Comparison of ENCODE assay signal across 7 mouse cellular contexts in genomic region chr6:40689180-40689579, GRCm38 (mm10).
DNase-seq lines count a peak whose midpoint lies in the region; ATAC-seq and TF ChIP-seq lines count a peak whose summit lies in the region.

No protein-coding gene starts in this region.

- H3K36me3 ChIP-seq in hindbrain, embryonic 11.5 days (ENCODE audit: control insufficient read depth, insufficient read depth, low read length) = no peaks in the 10 kb centered on the region

- no peak overlapping the region for H3K27ac ChIP-seq in cortical plate, adult 2 months (ENCODE audit: insufficient read depth, low read length)
- no peak overlapping the region for H3K27ac ChIP-seq in hindbrain, embryonic 11.5 days (ENCODE audit: low read depth, low read length)
- no peak overlapping the region for H3K27ac ChIP-seq in layer of hippocampus, adult 2 months

- ATAC-seq in hindbrain, embryonic 11.5 days (ENCODE audit: low FRiP score) = peak; percentile 56; the same call in 1 of the 2 replicates
- ATAC-seq in megakaryocyte progenitor cell, adult 5-6 weeks (replicated peaks; ENCODE audit: poor library complexity) = peak; percentile 98

- TF ChIP-seq CTCF in cortical plate, adult 2 months (IDR thresholded peaks at IDR 0.05; ENCODE audit: extremely low read depth, insufficient read depth, low read length) = peak; percentile 69
- TF ChIP-seq CTCF in layer of hippocampus, adult 2 months (conservative IDR thresholded peaks at IDR 0.05) = peak; percentile 85

- H3K4me2 ChIP-seq in hindbrain, embryonic 11.5 days (replicated peaks; ENCODE audit: low read depth, low read length) = no peak overlapping the region

- H3K4me1 ChIP-seq in cortical plate, adult 2 months (ENCODE audit: control insufficient read depth, insufficient read depth, low read length) = no peaks in the 10 kb centered on the region
- H3K4me1 ChIP-seq in hindbrain, embryonic 11.5 days (replicated peaks; ENCODE audit: control insufficient read depth, insufficient read depth, low read length) = no peaks in the 10 kb centered on the region

- WGBS in hindbrain, embryonic 11.5 days = 13% methylated on average over 5 of the region's 5 CpGs

- no peak overlapping the region for H3K4me3 ChIP-seq in cortical plate, adult 2 months (ENCODE audit: insufficient read depth, low read length)
- H3K4me3 ChIP-seq in hindbrain, embryonic 11.5 days (ENCODE audit: low read depth, low read length) = no peak overlapping the region
- no peak overlapping the region for H3K4me3 ChIP-seq in layer of hippocampus, adult 2 months

- no peak for TF ChIP-seq POLR2A in cortical plate, adult 2 months (IDR thresholded peaks at IDR 0.05; ENCODE audit: extremely low read depth, insufficient read depth, low read length)

- no peaks in the 10 kb centered on the region for H3K9me3 ChIP-seq in hindbrain, embryonic 11.5 days (ENCODE audit: control insufficient read depth, low read length)

- no peak overlapping the region for H3K9ac ChIP-seq in hindbrain, embryonic 11.5 days (ENCODE audit: low read depth, low read length)

- no peaks in the 10 kb centered on the region for H3K27me3 ChIP-seq in hindbrain, embryonic 11.5 days (ENCODE audit: control insufficient read depth, insufficient read depth, low read length)

- peak; percentile 2 to 11 for DNase-seq in CD8-positive naive resting alpha-beta T cell, adult 2 months (ENCODE audit: low read depth in 2 of 2, low spot score in 2 of 2)
- peak; percentile 59 for DNase-seq in R1 (ENCODE audit: low read depth, low spot score)
- peak; percentile 80 for DNase-seq in hindbrain, embryonic 11.5 days (ENCODE audit: low spot score)
- DNase-seq in layer of hippocampus, adult 2 months (ENCODE audit: low spot score in 2 of 2) = peak; percentile 68 to 76
- peak; percentile 0 to 10 for DNase-seq in right cerebral cortex, postnatal 36 days (ENCODE audit: low spot score in 2 of 2)

Comparison
In these comparisons a context has a peak if more than half of its experiments do, and no peak if none do; other contexts are left out.
1. DNase-seq: peak in every context shown above with its lines; median percentile 80 in hindbrain, embryonic 11.5 days; 72 in layer of hippocampus, adult 2 months; 59 in R1; 6 in CD8-positive naive resting alpha-beta T cell, adult 2 months; 5 in right cerebral cortex, postnatal 36 days.